8 mouse cellular contexts compared by ENCODE assay signal in genomic region chr2:129393524-129393923, GRCm38 (mm10). TPM values are rescaled to one million over a fixed set of nuclear protein-coding genes. Genes with fewer than 3 reads are reported as not detected.
DNase-seq lines count a peak whose midpoint lies in the region; ATAC-seq and TF ChIP-seq lines count a peak whose summit lies in the region.

No protein-coding gene starts in this region.

- ATAC-seq in frontal cortex, adult (ENCODE audit: low TSS enrichment), result peak; percentile 59; the same call in 1 of the 2 replicates
- peak; percentile 85 for ATAC-seq in megakaryocyte-erythroid progenitor cell, adult 5-6 weeks (replicated peaks; ENCODE audit: low FRiP score, low TSS enrichment, poor library complexity, severe bottlenecking)

- TF ChIP-seq POLR2A in cortical plate, adult 2 months (IDR thresholded peaks at IDR 0.05; ENCODE audit: extremely low read depth, insufficient read depth, low read length), result no peak

- TF ChIP-seq CTCF in cortical plate, adult 2 months (IDR thresholded peaks at IDR 0.05; ENCODE audit: extremely low read depth, insufficient read depth, low read length), result peak; percentile 35; the same call in 1 of the 2 replicates

- no peaks in the 10 kb centered on the region for H3K4me1 ChIP-seq in cortical plate, adult 2 months (ENCODE audit: control insufficient read depth, insufficient read depth, low read length)

- DNase-seq in frontal cortex, postnatal 25 days (ENCODE audit: low spot score in 2 of 2), result no peak
- peak; percentile 12 for DNase-seq in ovary, postnatal 36 days (ENCODE audit: low spot score)
- DNase-seq in ovary, postnatal 14 days (ENCODE audit: low spot score), result no peak
- no peak for DNase-seq in layer of hippocampus, postnatal 25 days (ENCODE audit: extremely low spot score in 1 of 2, low spot score in 1 of 2)
- no peak for DNase-seq in Muller cell, postnatal 12 days (ENCODE audit: inconsistent ontology term)

- no peak overlapping the region for H3K27ac ChIP-seq in cortical plate, adult 2 months (ENCODE audit: insufficient read depth, low read length)

- H3K4me3 ChIP-seq in cortical plate, adult 2 months (ENCODE audit: insufficient read depth, low read length), result no peak overlapping the region

RNA-seq across cellular contexts. Expression of gene Il1b, which starts 22.6 kb away (rescaled TPM):
- 0.46 and 0.91 TPM in 2 replicates for polyA plus RNA-seq in cortical plate, adult 2 months (2012; rRNA removed)
- total RNA-seq in megakaryocyte-erythroid progenitor cell, adult 5-6 weeks (2014; fragmentation: Nextera tagmentation), result not detected in 2 replicates
- total RNA-seq in megakaryocyte-erythroid progenitor cell, adult 5-6 weeks (2017), result 0.56 and 4.3 TPM in 2 replicates
- total RNA-seq in layer of hippocampus, postnatal 25 days (2021), result not detected
